Mouse (Mus musculus): ENCODE measurements around the gene Klhdc1. TPM values are rescaled to one million over a fixed set of nuclear protein-coding genes. Genes with fewer than 3 reads are reported as not detected.

The Klhdc1 gene
- polyA plus RNA-seq, 1 experiment from 2014 or later = 10.5 TPM

DNA sequence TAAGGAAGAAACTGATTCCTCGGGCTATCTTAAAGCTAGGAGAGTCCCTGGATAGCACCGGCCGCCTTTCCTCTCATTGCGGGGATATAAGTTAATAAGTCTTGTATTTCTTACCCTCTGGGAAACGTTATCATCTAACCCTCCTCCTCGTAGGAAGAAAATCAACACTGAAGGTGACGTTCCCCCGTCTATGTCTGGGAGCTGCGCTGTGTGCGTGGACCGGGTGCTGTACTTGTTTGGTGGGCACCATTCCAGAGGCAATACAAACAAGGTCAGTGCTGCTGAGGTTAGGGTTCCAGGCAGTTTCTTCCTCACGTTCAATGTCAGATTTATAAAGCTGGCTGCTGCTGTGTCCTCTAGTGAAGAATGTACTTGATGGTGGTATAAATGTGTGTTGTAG is 61.2 kb downstream of the Klhdc1 start:
- WGBS = 96% methylated on average over 12 of the region's 12 CpGs
- H3K27ac ChIP-seq = no peak overlapping the region
- no peaks in the 10 kb centered on the region for H3K9me3 ChIP-seq
- ATAC-seq = no peak
- no peak overlapping the region for H3K9ac ChIP-seq (replicated peaks)
- H3K4me1 ChIP-seq (replicated peaks) = peaks cover 24% of the 10 kb centered on the region
- H3K4me2 ChIP-seq (replicated peaks) = no peak overlapping the region
- H3K36me3 ChIP-seq = peaks cover 67% of the 10 kb centered on the region
- no peak overlapping the region for H3K4me3 ChIP-seq (replicated peaks)
- H3K27me3 ChIP-seq = no peaks in the 10 kb centered on the region

DNA sequence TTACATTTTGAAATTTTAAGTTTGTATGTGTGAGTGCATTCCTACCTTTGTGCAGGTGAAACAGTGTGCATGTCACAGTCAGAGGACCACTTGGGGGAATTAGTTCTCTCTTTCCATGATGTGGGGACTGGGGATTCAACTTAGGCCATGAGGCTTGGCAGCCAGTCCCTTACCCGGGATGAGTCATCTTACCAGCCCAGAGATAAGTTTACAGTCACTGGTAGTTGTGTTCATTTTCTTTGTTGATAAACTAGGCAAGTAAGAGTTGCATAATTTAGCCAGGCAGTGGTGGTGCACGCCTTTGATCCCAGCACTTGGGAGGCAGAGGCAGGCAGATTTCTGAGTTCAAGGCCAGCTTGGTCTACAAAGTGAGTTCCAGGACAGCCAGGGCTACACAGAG is 63.1 kb downstream of the Klhdc1 start:
- ATAC-seq = no peak
- Histone ChIP-seq H3K4me1 (replicated peaks) (peaks cover 10% of the 10 kb centered on the region), H3K4me2 (replicated peaks) (no peak overlapping the region), H3K9me3 (no peaks in the 10 kb centered on the region), H3K27me3 (no peaks in the 10 kb centered on the region), H3K4me3 (replicated peaks) (no peak overlapping the region), H3K9ac (replicated peaks) (no peak overlapping the region), H3K36me3 (peaks cover 85% of the 10 kb centered on the region), H3K27ac (no peak overlapping the region)
- 90% methylated on average over 2 of the region's 2 CpGs for WGBS

DNA sequence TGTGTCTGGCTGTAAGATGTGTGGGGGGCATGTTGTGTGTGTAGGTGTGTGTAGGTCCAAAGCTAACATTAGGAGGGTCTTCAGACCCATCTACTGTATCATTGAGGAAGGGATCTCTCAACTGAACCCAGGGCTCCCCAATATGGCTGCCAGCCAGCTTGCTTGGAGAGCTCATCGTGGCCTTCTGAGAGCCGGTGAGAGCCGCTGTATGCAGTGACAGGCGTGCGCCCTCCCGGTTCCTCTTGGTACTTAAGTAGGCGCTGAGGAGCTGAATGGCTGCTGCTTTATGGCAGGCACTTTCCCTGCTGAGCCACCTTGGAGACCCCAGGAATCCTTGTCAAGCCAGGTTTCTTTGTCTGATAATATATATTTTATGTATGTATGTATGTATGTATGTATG is 65.4 kb downstream of the Klhdc1 start:
- 95% methylated on average over 7 of the region's 7 CpGs for WGBS
- no peak for ATAC-seq
- Histone ChIP-seq H3K9ac (replicated peaks) (no peak overlapping the region), H3K27me3 (no peaks in the 10 kb centered on the region), H3K4me1 (replicated peaks) (no peaks in the 10 kb centered on the region), H3K27ac (no peak overlapping the region), H3K36me3 (peaks cover 93% of the 10 kb centered on the region), H3K4me3 (replicated peaks) (no peak overlapping the region), H3K9me3 (no peaks in the 10 kb centered on the region), H3K4me2 (replicated peaks) (no peak overlapping the region)

DNA sequence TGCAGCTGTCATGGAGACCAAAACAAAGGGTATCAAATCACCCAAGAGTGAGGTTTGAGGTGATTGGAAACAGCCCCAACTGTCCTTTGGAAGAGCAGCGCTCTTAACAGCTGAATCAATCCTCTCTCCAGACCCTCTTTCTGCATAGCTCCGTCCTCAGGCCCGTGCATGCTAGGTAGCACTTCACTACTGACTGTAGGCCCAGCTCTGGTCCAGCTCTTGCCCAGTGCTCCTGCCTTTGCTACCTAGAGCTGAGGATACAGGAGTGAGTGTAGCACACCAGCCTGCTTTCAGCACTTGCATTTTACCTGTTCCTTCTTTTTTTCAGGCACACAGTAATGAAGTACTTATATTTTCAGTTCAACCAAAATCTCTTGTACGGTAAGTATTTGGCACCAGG is 68.7 kb downstream of the Klhdc1 start:
- H3K27me3 ChIP-seq = no peaks in the 10 kb centered on the region
- no peak overlapping the region for H3K4me3 ChIP-seq (replicated peaks)
- H3K9ac ChIP-seq (replicated peaks) = no peak overlapping the region
- H3K27ac ChIP-seq = no peak overlapping the region
- ATAC-seq = no peak
- no peaks in the 10 kb centered on the region for H3K9me3 ChIP-seq
- no peak overlapping the region for H3K4me2 ChIP-seq (replicated peaks)
- WGBS = 98% methylated on average over 4 of the region's 4 CpGs
- no peaks in the 10 kb centered on the region for H3K4me1 ChIP-seq (replicated peaks)
- peaks cover 89% of the 10 kb centered on the region for H3K36me3 ChIP-seq

DNA sequence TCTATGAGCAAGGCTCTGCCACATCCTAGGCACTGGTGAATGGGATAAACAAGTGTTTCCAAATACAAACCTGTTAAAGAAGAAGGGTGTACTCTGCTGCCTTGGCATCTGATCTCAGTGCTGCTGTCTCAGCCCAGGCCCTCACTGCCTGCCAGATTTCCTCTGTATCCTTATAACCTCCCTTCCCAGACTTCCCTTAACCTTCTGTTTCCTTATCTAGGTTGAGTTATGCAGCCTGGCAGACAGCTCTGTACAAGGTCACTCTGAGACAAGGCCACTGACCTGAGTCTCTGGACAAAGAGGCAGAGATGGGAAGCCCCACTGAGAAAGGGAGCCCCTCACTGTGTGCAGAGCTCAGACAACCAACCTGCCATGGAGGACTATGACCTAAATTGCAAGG is 77.5 kb downstream of the Klhdc1 start:
- ATAC-seq = no peak
- Histone ChIP-seq H3K4me3 (replicated peaks) (no peak overlapping the region), H3K27ac (no peak overlapping the region), H3K4me2 (replicated peaks) (no peak overlapping the region), H3K9ac (replicated peaks) (no peak overlapping the region), H3K4me1 (replicated peaks) (no peaks in the 10 kb centered on the region), H3K27me3 (no peaks in the 10 kb centered on the region), H3K9me3 (no peaks in the 10 kb centered on the region), H3K36me3 (peaks cover 73% of the 10 kb centered on the region)

DNA sequence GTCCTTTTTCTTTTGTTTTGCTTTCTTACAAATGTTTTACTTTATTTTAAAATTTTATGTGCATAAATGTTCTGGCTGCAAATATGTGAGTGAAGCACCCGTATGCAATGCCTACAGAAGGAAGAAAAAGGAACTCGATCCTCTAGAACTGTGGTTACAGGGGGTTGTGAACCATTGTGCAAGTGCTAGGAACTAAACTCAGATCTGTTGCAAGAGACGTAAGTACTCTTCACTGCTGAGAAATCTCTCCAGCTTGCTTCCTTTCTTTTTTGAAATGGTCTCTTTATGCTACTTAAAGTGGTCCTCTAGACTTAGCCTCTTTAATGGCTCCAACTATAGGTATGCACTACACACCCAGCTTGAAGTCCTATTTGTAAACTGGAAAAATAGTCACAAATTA is 90.2 kb downstream of the Klhdc1 start:
- Histone ChIP-seq H3K9me3 (no peaks in the 10 kb centered on the region), H3K9ac (replicated peaks) (no peak overlapping the region), H3K4me1 (replicated peaks) (no peaks in the 10 kb centered on the region), H3K4me2 (replicated peaks) (no peak overlapping the region), H3K4me3 (replicated peaks) (no peak overlapping the region), H3K27me3 (no peaks in the 10 kb centered on the region), H3K27ac (no peak overlapping the region), H3K36me3 (peaks cover 69% of the 10 kb centered on the region)
- no peak for ATAC-seq
- WGBS = 90% methylated on average over 3 of the region's 3 CpGs

DNA sequence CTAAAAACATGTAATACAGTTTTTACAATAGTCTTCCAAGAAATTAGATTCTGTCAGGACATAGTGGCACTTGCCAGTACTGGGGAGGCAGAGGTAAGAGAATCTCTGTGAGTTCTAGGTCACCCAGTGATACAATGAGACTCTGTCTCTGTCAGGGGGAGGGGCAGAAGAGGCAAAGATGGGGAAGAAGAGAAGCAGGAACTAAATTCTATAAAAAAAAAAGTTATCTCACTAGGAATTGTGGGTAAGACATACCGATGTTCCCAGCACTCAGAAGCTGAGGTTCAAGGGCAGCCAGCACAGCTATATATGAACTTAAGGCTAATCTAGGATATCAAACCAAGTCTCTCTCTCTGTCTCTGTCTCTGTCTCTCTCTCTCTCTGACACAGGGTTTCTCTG is 91.2 kb downstream of the Klhdc1 start:
- H3K4me2 ChIP-seq (replicated peaks) = no peak overlapping the region
- no peaks in the 10 kb centered on the region for H3K27me3 ChIP-seq
- WGBS = 94% methylated on average over 1 of the region's 1 CpGs
- H3K4me1 ChIP-seq (replicated peaks) = no peaks in the 10 kb centered on the region
- no peaks in the 10 kb centered on the region for H3K9me3 ChIP-seq
- no peak overlapping the region for H3K27ac ChIP-seq
- H3K36me3 ChIP-seq = peaks cover 68% of the 10 kb centered on the region
- no peak for ATAC-seq
- H3K4me3 ChIP-seq (replicated peaks) = no peak overlapping the region
- H3K9ac ChIP-seq (replicated peaks) = no peak overlapping the region

DNA sequence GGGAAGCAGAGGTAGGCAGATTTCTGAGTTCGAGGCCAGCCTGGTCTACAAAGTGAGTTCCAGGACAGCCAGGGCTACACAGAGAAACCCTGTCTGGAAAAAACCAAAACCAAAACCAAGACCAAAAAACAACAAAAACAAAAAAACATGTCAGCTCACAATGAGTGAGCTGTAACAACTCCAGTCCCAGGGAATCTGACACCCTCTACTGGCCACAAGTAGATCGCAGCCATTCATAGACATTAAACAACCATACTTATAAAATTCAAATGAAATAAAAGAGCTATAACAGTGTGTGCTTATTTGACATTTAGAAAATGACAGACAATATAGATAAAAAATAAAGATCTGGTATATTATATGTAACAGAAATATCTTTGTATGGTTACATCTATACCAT is 92.6 kb downstream of the Klhdc1 start:
- no peak overlapping the region for H3K4me2 ChIP-seq (replicated peaks)
- peaks cover 67% of the 10 kb centered on the region for H3K36me3 ChIP-seq
- ATAC-seq = no peak
- H3K27me3 ChIP-seq = no peaks in the 10 kb centered on the region
- H3K9me3 ChIP-seq = no peaks in the 10 kb centered on the region
- WGBS = 90% methylated on average over 2 of the region's 2 CpGs
- no peaks in the 10 kb centered on the region for H3K4me1 ChIP-seq (replicated peaks)
- no peak overlapping the region for H3K27ac ChIP-seq
- no peak overlapping the region for H3K4me3 ChIP-seq (replicated peaks)
- no peak overlapping the region for H3K9ac ChIP-seq (replicated peaks)

Other genes with a start within 250 kb of the Klhdc1 start
- 1,365 and 1,372 TPM in 2 replicates for gene Rps29, start 82.0 kb upstream of the Klhdc1 start, polyA plus RNA-seq (2015; fragmentation: Nextera tagmentation; extraction: Ambion mirVana)
- gene Lrr1, start 72.4 kb upstream of the Klhdc1 start, polyA plus RNA-seq (2015; fragmentation: Nextera tagmentation; extraction: Ambion mirVana) = 9.7 and 11.0 TPM in 2 replicates
- gene Rpl36al, start 57.1 kb upstream of the Klhdc1 start, polyA plus RNA-seq (2015; fragmentation: Nextera tagmentation; extraction: Ambion mirVana) = 369 and 374 TPM in 2 replicates
- gene Mgat2, start 57.0 kb upstream of the Klhdc1 start, polyA plus RNA-seq (2015; fragmentation: Nextera tagmentation; extraction: Ambion mirVana) = 32.0 and 35.0 TPM in 2 replicates
- 20.7 and 24.5 TPM in 2 replicates for gene Gm49383, start 44.1 kb upstream of the Klhdc1 start, polyA plus RNA-seq (2015; fragmentation: Nextera tagmentation; extraction: Ambion mirVana)
- gene Dnaaf2, start 42.7 kb upstream of the Klhdc1 start, polyA plus RNA-seq (2015; fragmentation: Nextera tagmentation; extraction: Ambion mirVana) = 8.2 and 8.9 TPM in 2 replicates
- 15.8 and 19.0 TPM in 2 replicates for gene Gm49384, start 36.9 kb upstream of the Klhdc1 start, polyA plus RNA-seq (2015; fragmentation: Nextera tagmentation; extraction: Ambion mirVana)
- gene Pole2, start 13.0 kb upstream of the Klhdc1 start, polyA plus RNA-seq (2015; fragmentation: Nextera tagmentation; extraction: Ambion mirVana) = 9.6 and 10.0 TPM in 2 replicates
- gene Klhdc2, start 55.5 kb downstream of the Klhdc1 start, polyA plus RNA-seq (2015; fragmentation: Nextera tagmentation; extraction: Ambion mirVana) = 294 and 313 TPM in 2 replicates
- 97.3 and 103 TPM in 2 replicates for gene Nemf, start 116.0 kb downstream of the Klhdc1 start, polyA plus RNA-seq (2015; fragmentation: Nextera tagmentation; extraction: Ambion mirVana)
- gene Arf6, start 131.0 kb downstream of the Klhdc1 start, polyA plus RNA-seq (2015; fragmentation: Nextera tagmentation; extraction: Ambion mirVana) = 23.9 and 27.8 TPM in 2 replicates
- 0.72 and 1.5 TPM in 2 replicates for gene Gm9887, start 131.3 kb downstream of the Klhdc1 start, polyA plus RNA-seq (2015; fragmentation: Nextera tagmentation; extraction: Ambion mirVana)

All from midbrain, embryonic 13.5 days (tissue).